Mouse (Mus musculus) adrenal gland (tissue): ENCODE measurements around the gene Gm128.

Experiments
- intact Hi-C: fragments of 180-260 bp; cut with DNase I; formaldehyde crosslinking; loops from one replicate; pipeline ENCODE4 v1.15.1; 2025
- long read RNA-seq, 2 experiments: library from polyadenylated mRNA; unstranded; transcript quantifications; one replicate each; pipeline ENCODE4 v2.0.0; 2020; ENCODE audit warnings: borderline replicate concordance in 1 of 2; ENCODE audit not compliant: insufficient replicate concordance in 1 of 2

The Gm128 gene
- long read RNA-seq, experiment 1, result 0 reads
- long read RNA-seq, experiment 2, result 0 reads

DNA sequence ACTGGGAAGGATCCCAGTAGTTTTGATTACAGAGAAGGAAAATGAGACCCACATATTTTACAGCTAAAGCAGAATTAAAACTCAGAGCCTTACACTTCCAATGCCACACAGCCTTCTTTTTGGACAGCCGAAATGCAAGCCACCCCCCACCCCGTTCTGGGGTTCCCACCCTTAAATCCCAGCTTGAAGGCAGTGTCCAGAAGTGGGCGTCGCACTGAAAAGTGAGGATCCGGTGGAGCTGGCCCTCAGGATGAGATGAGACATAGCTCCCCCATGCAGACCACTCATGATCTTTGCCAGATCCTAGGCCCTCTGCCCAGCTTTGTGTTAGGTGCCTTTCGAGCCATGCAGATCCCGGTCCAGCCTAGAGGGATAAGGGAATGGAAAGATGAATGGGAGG, at the start of gene Gm128:
Gene Gm128, minus strand, starts transcription at position 101 of the 400 bp plus-strand sequence.
- intact Hi-C loops, result no loop called here

DNA sequence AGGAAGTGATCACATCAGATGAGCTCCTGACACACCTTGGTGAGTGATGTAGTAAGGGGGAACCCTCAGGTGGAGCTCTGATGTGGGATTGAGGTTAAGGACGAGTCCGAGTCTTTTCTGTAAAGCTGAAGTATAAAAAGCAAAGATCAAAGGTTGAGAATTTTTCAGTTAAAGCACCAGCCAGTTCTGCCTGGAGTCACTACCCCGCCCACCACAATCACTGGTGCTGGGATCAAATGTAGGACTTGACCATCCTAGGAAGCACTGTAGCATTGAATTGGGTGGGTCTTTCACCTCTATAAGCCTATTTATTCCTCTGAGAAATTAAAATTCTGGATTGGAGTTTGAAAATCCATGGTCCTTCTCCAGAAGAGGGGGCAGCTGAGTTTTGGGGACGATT, 49.6 kb upstream of the Gm128 start:
- intact Hi-C loops, result no loop called here

DNA sequence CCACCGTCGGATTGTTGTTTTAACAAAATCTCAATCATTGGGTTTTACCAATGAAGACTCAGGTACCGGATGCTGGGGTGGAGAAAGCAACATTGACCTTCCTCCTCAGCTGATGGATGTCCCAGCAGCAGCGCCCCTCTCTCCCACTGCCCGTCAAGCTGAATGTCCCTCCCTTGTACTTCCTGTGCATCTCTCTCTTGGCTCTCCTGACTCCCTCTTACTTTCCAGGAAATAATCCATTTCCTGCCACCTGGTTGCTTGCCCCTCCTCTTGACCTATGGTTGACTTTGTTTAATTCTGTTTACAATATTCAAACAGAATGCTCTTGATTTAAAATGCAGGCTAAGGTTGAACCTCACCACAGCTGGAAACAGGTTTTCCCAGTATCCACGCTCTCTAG, 48.8 kb upstream of the Gm128 start:
- intact Hi-C loops, result no loop called here

DNA sequence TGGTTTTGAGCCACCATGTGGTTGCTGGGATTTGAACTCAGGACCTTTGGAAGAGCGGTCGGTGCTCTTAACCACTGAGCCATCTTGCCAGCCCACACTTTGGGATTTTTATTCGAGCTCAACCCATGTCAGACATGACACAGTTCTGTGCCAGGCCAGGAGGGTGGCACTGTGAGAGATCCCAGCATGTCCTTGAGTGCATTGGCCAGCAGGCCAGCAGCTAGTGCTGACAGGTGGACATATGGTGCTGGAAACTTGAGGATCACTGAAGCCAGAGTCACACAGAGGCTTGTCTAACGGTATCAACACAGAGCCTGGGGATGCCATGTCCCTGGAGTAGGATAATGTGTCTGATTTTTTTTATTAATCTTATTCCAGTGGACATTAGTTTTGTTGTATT, 48.0 kb upstream of the Gm128 start:
- intact Hi-C loops, result no loop called here

DNA sequence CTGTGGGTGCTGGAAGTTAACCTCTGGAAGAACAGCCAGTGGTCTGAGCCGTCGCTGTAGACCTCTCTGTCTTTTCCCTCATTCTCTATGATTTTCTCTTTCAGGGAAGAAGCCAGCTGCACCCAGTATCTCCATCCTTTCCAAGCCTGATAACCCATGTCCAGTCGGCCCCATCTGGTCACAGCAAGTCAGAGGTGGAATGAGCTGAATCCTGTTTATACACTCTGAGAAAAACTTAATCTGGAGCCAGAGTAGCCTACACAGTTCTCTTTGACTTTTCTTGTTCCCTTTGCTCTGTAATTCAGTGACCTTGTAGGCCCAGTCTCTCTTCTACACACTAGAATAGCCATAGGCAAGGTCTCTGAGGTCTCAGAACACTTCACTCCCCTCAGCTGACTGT, 46.1 kb upstream of the Gm128 start:
- intact Hi-C loops, result no loop called here

DNA sequence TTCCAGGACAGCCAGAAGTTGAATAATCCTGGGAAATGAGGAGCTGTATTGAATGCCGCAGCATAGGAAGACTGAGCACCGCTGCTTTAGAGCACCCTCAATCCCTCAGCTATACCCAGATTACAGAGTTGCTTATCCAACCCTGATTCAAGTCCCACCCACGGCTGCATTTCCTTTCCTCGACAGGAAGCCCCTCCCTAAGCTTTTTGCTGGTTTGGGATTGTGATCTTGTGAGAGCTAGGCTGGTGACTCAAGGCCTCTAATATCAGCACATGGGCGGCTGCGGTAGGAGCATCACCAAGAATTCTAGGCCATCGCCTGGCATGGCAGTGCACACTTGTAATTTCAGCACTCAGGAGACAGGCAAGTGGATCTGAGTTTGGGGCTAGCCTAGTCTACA, 45.1 kb upstream of the Gm128 start:
- intact Hi-C loops, result no loop called here

DNA sequence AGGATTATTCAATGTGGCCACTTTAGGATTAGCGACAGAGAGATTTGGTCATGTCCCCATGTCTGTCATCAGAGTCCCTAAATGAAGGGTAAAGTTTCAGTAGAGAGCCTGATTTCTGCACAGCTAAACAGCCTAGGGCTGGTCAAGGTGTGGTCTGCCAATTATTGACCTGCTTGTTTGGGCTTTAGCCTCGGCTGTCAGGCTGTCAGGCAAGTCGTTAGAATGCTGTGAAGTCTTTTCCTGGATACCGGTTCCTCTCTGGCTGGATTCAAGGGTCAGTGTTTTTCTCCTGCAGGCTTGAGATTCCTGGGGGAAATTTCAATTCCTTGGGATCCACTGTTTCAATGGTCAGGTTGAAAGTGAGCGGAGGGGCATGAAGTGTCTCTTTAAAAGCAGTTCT, 44.6 kb upstream of the Gm128 start:
- intact Hi-C loops, result no loop called here

DNA sequence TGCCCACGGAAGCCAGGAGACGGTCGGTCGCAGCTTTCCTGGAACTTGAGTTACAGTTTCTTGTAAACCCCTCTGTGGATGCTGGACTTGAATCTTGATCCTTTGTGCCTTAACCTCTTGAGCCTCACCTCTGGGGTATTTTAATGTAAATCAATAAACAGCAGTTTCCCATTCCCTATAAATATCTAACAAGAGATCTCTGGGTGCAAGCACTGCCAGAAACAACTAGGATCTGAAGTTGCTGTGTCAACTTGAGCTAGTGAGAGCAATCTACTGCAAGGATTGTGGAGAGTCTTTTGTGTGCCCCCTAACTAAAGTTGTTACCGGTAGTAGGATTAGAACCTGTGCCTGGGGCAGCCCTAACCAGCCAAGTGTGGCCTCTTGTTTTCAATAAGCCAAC, 44.0 kb upstream of the Gm128 start:
- intact Hi-C loops, result no loop called here

DNA sequence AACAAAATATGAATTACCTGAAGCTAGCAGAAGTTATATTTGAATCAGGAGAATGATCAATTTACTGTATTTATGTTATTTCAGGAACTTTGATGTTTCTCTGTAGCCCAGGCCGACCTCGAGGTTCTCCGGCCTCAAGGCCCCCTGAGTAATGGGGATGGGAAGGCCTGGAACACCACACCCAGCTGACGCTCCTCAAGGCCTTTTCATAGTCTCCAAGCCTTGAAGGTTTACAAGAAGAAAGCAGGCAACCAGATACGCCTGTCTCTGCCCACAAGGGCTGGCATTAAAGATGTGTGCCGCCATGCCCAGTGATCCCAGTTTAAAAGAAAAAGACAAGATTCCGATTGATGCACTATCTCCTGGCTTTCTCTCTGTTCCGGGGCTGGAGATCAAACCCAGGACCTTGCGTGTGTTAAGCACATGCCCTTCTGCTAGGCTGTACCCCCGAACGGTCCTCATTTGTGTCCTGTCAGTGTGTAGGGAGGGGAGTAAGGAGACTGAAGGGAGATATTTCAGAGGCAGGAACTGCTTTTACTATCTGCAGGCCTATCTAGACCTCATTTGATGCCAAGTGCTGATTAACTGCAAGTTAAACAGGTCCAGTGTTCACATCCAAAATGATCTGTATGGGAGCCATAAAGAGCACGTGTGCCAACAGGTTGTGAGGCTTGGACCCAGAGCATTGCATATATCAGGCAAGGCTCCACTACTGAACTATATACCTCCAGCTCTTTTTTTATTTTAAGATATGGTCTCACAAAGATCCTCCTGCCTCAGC, 43.3 kb upstream of the Gm128 start:
- intact Hi-C loops, result no loop called here

DNA sequence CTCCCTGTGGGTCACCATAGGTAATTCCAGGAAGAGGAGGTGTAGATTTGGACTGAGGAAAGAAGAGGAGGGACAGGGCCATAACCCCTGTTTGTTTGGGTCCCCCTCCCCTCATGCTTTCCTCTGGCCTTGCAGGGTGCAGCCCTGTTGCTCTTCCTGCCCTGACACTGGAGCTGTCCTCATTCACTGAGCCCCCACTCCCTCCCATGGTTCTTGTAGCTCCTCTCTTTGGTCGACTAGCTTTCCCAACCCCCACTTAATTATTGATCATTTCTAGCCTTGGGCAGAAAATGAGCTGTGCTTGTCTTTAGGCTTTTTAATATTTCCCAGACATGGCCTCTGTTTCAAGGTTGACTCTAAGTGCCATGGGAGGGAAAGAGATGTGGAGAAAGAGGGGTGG, 42.7 kb upstream of the Gm128 start:
- intact Hi-C loops, result no loop called here

DNA sequence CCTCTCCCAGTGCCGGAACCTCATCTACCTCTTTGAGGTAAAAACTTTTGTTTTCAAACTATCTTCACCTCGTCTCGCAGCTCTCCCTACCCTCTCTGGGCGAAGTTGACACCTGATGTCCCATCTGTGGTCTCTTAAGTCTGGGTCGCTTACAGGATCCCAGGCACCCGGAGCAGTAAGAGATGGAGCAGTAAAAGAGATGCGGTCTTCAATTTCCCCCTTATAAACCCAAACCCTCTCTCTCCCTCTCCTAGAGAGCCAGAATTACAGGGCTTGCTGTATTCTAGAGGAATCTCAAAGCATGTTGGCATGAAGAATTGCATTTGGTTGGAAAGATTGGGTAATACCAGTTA, 42.2 kb upstream of the Gm128 start:
- intact Hi-C loops, result no loop called here

DNA sequence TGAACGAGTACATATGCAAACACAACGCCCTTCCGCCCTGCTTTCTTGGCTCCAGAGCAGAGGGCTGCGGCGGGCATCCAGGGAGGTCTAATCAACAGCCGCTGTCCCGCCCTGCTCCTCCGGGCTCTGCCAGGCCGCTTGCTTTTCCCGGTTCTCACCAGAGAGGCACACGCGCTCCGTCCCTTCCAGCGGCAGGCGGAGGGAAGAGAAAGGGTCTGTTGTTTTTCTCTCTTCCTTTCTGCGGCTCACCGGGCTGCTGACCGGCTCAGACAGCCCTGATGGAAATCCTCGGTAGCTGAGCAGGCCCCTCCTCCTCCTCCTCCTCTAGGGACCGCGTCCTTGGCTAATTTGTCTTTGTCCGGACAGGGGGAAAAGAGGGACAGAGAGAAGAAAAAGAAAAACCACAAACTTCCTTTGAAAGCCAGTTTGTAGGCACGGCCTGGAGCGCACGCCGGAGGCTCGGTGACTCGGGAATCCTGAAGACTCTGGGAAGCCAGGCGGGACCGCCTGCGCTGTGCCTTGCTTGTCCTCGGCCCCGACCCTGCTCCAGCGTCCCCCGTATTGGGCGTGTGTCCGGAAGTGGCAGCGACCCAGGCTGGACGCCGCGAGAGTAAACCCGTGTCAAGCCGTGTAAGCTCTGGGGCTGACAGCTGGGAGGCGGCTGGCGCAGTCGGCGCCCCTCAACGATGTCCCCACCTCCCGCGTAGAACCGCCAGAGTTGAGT, 41.6 kb upstream of the Gm128 start:
- intact Hi-C loops, result no loop called here

DNA sequence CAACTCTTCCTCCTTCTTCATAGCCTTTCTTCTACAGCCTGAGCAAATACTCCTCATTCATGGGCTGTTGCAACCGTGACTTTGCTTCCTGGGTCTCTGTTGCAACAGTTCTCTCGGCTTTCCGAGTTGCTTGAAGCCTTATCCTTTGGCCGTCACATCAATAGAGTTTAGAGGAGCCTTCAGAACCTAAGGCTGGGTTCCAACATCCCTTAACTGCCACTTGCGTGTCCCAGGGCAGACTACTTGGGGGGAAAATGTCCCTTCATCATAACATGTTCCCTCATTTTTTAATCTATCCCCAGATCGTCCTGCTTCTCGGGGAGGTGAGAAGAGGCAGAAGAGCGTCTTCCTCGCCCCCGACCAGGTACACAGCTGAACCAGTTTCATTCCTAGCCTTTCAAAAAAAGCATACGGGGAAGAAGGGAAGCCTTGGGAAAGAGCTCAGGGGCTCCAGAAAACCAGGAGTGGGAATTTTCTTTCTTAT, 41.0 kb upstream of the Gm128 start:
- intact Hi-C loops, result no loop called here

DNA sequence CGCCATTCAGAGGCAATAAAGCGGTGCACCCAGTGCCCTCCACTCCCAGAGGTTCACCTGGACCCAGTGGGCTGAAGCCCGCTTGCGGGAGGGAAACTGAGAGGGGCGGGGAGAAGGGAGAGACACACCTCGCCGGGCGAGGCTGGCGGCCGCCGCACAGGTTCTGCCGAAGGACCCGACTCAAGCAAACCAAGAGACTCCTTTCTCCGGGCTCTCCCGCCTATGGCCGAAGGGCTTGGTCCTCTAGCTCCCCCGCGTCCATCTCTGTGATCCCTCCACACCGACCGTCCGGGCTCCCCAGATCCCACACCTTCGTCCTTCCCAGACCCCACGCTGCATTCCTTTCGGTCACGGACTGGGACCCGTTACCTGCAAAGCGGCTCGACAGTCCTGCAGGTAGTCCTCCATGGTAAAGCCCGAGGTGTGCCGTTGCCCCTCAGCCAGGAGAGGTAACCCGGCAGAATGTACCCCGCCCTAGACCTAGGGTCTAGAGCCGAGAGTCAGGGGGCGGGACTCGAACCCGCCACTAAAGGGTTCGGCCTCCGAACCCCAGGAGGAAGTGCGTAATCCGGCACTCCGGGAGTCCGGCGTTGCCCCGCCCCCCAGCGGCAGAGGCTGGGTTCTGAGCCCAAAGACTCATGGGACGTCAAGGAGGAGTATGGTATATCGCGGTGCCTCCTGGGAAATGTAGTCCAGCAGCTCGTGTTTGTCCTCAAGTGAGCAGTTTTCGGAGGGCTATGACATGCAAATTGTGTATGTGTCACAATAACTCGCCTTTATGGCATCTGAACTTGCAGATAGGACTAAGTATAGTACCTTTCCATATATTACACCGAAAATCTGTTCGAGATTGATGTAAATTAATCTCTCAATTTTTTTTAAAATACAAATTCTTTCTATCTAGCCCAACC, 40.1 kb upstream of the Gm128 start, which contains the start of the genes Mindy1 and Prune1:
Gene Mindy1, plus strand, starts transcription at position 130 of the 911 bp plus-strand sequence.
Gene Prune1, minus strand, starts transcription at position 861 of the 911 bp plus-strand sequence.
- intact Hi-C loops, result no loop called here

DNA sequence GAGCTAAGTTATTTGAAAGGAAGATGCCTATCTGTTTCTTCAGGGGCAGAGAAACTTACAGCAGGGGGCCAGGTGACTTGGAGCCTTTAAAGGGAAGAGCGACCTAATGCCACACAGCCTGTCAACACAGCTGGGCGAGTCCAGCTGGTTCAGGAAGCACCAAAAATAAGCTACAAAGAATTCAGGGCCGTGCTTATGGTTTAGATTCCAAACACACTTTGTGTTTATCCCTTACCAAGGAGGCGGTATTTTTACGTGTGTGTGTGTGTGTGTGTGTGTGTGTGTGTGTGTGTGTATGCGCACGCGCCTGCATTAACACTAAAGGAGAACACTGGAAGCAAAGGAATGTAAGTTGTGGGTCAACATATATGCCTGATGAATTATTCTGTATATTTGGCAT, 39.3 kb upstream of the Gm128 start:
- intact Hi-C loops, result no loop called here

DNA sequence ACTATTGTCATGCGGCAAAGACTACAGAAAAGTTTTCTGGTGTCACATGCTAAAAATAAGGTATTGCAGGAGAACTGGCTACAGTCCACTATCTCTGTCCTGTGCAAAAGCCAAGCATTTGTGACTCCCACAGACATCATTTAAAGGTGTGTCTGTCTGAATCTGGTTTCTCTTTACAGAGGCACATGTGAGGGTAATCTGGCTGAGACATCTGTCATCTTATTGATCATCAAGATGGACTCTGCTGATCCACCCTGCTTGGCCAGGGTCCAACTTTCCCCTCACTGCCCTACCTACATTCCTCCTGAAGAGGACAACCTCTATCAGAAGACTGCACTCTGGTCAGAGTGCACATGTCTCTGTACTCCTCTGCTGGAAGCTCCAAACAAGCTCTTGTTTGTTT, 35.8 kb upstream of the Gm128 start:
- intact Hi-C loops, result no loop called here

DNA sequence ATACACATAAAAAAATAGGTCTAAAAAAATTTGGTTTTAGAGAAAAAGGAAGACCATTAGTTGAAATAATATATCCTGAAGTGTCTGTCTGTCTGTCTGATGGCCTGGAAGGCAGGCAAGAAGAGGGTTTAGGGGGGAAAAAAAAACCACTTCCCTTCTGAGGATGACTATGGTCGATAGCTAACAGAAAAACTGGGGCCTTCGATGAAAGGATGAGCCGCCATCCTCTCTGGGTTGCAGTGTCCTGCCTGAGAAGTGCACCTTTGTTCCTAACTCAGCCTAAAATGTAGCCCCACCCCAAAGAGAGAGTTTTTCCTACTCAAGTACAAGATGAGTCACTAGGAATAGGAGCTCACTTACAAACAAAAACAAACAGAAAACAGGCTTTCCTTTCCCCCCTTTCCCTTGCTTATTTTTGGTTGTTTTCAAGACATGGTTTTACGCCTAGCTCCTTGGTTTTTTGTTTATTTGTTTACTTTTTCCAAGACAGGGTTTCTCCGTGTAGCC, 35.1 kb upstream of the Gm128 start:
- intact Hi-C loops, result no loop called here

DNA sequence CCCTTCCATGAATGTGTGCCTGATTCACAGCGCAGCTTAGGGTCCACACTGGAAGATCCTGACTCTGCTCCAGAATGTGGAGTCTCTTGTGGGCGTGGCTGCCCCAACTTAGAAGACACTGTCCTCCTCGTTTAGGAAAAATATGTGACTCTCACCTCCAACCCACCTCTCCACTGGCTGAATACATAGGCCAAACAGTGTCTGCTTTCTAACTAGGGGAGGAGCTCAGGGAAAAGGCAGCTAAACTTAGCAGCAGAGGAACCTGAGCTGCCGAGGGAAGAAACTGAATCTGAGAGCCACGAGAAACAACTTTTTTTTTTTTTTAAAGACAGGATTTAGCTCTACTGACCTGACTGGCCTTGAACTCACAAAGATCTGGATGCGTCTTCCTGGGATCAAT, 33.8 kb upstream of the Gm128 start:
- intact Hi-C loops, result no loop called here

DNA sequence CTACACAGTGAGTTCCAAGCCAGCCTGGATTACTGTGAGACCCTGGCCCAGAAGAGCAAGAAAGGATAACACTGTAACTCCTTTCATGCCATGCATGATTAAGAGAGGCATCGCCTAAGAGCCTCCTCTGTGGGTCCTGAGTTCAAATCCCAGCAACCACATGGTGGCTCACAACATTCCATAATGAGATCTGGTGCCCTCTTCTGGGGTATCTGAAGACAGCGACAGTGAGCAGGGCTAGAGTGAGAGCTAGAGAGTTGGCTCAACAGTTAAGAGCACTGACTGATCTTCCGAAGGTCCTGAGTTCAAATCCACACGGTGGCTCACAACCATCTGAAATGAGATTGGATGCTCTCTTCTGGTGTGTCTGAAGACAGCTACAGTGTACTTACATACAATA, 33.1 kb upstream of the Gm128 start:
- intact Hi-C loops, result no loop called here

DNA sequence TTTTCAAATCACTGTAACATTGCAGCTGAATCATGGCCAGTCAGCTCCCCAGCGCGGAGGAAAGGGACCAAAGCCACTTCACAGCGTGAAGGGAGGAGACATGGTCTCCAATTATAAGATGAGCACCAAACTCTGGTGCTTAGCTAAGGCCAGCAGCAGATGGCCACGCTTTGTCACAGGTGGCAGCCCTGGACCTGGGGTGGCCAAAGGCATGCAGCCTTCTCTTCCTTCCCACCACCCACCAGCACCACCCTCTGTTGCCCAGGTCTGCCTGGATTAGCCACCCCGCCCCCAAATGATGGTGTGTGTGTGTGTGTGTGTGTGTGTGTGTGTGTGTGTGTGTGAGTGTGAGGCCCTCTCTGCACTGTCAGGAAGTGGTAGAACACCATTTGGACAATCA, 32.1 kb upstream of the Gm128 start:
- intact Hi-C loops, result no loop called here

DNA sequence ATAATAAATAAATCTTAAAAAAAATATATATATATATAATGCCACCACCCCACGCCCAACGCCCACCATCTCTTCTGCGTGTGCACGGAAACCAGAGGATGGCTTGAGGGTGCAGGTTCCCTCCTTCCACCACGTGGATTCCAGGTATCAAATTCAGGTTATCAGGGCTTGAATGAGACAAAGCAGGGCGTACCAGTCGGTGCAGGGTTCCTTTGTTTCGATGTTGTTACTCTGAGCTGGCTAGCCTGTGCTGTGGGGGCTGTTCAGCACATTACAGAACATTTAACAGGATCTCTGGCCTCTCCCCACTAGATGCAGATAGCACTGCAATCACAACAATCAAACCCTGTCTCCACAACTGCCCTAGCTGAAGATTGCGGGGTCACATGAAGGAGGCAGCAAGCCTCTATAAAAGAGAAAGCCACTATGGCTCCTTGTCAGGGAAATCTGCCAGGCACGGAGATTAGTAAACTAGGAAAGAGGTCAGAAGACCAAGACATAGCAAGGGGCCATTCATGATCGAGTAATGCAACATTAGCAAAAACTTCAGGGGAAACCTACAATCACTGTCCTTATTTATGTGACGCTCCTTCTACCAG, 29.5 kb upstream of the Gm128 start:
- intact Hi-C loops, result no loop called here
